Mouse (Mus musculus) frontal cortex, adult (tissue): ENCODE results near the gene Lbhd1.

Experiments
- ATAC-seq: cut with Nextera tagmentation; 2 replicates; pipeline ENCODE4 v1.9.2; 2017; ENCODE audit warnings: mild to moderate bottlenecking, moderate library complexity, mixed read lengths; ENCODE audit not compliant: low TSS enrichment

Lbhd1 gene

DNA sequence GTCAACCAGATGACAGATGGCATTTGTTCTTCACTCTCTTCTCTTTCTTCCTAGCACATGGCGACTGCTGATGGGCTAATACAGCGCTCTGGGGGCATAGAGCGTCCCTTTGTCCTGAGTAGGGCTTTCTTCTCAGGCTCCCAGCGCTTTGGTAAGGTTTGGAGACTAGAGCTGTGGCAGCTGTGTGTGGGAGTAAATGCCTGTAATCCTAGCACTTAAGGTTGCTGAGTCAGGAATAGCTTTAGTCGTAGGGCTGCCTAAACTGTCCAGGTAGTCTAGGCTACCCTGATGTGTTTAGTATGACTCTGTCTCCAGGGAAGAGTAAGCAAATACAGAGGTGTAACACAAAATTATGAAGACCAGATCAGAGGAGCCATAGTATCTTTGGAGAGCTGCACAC lies 28.3 kb downstream of the Lbhd1 start:
- peak; percentile 65 for ATAC-seq

DNA sequence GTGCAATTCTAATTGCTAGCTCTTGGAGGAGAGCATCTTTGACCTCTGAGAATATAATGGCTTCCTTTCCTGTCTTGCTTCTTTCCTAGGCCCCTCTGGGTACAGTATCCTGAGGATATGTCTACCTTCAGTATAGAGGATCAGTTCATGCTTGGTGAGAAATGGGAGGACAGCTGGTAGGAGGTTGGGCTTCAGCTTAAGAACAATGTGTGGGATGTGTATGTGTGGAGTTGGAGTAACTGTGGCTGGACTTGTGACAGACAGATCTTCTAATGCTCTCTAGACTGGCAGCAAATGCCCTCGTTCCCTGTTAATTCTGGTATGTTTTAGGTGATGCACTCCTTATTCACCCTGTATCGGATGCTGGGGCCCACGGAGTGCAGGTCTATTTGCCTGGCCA lies 30.7 kb downstream of the Lbhd1 start:
- peak; percentile 86 for ATAC-seq

DNA sequence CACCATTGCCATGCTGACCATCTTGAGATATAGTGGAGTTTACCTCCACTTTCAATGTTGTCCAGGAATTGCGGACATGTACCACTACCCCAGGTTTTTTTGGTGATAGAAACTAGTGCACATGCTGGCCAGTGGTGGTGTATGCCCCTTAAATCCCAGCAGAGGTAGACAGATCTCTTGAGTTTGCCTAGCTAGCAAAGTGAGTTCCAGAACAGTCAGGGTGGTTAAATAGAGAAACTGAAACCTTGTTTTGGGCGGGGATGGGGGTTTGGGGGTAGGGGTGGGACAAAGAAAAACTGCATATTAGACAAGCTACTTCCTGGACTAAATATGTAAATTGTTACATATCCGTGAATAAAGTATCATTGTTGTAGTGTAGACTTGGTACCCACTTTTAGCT lies 35.5 kb downstream of the Lbhd1 start:
- no peak for ATAC-seq

DNA sequence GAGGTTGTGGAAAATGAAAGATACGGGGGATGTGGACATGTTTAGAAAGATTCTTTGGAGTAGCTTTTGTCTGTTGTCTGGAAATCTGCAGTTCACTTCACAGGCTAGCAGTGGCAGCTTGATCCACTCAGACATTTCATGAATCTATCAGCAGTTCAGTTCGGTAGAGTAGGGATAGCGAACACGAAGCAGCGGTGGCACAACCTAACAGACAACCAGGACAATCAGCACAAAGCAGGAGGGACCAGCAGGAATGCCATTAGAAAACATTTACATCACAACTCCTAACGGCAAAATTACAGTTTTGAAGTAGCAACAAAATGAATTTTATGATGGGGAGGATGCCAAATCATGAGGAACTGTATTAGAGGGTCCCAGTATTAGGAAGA lies 36.1 kb downstream of the Lbhd1 start:
- no peak for ATAC-seq

DNA sequence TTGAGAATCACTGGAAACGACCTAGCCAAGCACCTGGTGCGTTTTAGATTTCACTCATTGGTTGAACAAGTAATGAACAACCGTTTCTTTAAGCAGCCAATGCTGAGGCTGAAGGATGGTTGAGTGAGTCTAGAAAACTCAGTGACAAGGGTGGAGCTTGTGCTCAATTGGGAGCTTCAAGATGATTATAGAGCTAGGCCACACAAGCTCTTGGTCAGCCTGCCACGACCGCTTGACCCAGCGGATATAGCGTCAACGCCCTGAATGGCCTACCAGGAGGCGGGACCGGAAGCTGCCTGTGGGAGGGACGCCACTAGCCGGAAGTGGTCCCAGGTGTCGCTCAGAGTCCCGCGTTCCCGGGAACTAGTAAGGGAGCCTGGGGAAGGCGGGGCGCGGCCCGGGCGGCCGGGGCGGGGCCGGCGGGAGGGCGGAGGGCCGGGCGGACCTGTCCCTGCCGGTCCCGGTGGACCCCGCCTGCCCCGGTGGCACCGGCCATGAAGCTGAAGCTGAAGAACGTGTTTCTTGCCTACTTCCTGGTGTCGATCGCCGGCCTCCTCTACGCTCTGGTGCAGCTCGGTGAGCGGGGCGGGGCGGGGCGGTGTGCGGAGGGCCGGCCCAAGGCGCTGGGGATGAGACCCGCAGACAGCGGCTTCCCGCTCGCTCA lies 36.7 kb downstream of the Lbhd1 start, which contains the start of gene B3gat3:
Gene B3gat3 (plus strand): TSS at position 302 of the 664 bp plus-strand sequence.
- ATAC-seq, result peak; percentile 98

DNA sequence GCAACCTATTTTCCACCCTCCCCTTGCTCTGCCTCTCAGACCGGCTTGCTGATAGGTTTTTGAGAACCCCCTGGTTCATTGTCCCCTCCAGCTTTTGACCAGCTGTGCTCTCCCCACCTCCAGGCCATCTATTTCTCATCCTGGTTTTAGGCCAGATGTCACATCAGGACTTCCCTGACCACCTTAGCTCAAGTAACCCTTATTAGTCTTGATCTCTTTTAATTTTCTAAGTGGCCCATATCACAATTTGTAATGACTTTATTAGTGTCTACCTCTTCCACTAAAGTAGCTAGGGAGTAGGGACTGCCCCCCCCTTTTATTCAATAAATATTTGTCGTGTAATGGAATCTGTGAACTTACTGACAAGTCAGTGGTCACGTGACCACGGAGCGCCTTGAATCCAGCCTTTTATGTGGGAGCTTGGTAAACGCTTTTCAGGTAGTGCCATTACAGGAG lies 37.3 kb downstream of the Lbhd1 start:
- peak; percentile 14; the same call in 1 of the 2 replicates for ATAC-seq

DNA sequence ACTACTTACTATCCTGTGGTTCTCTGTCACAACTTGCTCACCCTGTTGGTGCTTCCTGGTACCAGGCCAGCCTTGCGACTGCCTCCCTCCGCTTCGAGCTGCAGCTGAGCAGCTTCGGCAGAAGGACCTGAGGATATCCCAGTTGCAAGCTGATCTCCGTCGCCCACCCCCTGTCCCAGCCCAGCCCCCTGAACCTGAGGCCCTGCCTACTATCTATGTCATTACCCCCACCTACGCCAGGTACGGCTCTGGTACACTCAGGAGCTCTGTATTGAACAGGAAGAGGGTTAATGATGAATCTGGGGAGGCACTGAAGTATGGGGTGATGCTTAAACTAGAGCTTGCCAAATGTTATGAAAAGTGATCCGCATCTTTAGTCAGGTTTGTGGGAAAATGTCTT lies 38.2 kb downstream of the Lbhd1 start:
- ATAC-seq, result no peak

DNA sequence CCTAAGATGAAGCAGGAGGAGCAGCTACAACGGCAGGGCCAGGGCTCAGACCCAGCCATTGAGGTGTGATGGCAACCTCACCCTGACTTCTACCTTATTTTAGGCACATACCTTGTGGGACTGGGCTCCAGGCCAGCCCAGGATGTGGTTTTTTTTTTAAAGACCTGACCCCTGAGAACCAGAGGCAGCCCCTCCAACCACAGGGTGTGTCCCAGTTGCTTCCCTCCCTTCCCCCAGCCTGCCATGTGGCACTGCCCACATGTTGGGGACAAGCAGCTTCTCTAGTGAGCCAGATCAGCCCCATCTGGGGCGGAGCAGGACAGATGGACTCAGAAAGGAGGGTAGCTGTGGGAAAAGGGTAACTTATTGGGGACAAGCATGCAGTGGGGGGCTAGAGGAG lies 43.2 kb downstream of the Lbhd1 start:
- ATAC-seq, result peak; percentile 10; the same call in 1 of the 2 replicates

DNA sequence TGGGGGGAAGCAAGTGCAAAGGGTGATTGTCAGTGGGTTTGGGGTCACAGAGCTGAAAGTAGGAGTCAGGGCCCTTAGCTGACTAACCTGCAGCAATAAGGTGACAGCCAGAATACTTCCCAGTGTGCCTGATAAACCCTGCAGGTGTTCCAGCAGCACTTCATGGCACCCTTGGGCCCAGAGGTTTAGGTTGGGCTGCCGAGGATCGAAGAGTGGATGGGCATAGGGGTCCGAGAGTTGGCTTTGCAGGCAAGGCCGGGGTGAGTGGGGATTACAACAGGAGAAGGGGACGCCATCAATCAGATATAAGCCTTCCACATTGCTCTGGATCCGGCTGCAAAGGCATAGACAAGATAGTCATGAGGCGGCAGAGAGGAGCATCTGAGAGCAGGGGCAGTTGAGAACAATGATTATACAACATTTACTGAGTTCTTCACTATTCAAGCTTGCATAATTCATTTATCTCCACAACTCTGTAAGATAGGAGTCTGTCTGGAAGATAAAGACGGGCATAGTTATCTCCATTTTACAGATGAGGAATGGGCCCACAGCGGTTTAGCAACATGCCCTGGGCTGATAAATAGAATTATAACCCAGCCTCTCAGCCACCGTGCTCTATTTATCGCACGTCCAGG lies 44.5 kb downstream of the Lbhd1 start:
- peak; percentile 55; the same call in 1 of the 2 replicates for ATAC-seq

DNA sequence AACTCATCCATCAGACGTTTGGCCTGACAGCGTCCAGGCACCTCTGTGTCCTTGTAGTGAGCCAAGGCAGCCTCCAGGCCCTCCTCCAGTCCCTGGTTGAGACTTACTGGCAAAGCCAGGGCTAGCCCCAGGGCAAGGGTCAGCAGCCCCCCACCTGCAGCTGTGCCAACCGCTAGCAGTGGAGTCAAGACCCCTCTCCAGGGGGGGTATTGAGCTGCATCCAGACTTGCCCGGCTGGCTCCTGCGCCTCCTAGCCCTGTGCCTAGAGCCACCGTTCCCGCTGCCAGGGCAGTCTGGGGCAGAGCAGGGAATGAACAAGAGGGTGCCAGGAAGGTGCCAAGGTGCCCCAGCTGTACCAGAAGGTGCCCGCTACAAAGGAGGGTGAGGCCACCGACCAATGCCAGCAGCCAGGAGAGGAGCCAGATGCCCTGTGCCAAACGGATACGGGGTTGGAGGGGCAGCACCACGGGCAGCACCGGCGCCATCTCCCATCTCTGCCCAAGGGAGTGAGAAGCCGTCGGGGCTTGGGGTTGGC lies 45.2 kb downstream of the Lbhd1 start:
- no peak for ATAC-seq

DNA sequence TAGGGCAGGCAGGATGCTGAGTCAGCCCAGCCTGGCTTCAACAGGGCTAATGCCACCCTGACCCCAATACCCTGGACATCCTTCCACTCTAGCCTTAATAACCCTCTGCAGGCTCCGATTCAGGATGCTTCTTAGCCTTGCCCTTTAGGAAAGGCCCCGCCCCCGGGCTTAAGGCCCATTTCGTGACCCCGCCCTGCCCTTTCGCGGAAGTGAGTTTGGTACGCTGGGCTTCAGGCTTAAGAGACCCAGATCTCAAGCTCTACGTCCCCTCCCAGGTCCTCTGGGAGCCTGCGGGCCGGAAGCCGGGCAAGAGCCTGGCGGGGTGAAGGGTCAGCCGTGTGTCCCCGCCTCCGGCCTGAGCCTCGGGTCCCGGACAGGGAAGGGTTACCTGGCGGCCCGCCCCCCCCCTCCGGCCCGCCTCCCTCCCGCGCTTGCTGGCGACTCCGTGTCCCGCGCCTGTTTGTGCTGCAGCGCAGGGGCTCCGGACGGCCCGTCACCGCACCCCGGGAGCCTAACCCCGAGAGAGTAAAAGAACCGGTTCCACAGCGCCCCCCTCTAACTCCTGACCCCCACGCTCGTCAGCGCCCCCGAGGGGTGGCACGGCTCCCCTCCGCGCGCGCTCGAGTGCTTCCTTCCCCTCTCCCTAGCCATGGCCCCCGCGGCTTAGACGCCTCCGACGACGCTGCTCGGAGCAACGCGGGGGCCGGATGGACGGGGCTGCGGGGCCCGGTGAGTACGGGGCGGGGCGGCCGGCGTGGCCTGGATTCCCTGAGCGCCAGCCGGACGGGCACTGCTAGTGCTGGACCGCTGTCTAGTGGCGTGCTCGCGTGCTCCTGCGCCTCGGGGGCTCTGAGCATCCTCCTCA lies 45.9 kb downstream of the Lbhd1 start, which contains the start of the genes Rom1 and Eml3:
Gene Rom1 (minus strand): TSS at position 133 of the 865 bp plus-strand sequence.
Gene Eml3 (plus strand): TSS at position 329 of the 865 bp plus-strand sequence.
- peak; percentile 25 for ATAC-seq

DNA sequence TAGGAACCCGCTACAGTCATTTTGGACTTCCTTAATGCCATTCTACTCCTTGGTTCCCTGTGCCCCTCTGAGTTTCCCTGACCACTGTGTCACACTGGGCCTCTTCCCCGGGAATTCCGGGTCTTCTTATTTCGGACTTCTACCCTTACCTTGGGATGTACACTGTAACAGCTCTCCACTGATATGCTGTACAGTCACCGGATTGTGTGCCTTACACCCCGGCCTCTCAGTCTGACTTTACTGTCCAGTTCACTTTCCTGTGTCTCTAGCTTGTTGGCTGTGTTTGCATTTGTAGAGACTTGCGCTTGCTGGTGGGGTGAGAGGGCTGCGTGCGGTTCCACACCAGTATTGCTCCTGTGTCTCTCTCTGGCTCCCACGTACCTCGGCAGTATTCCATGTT lies 46.6 kb downstream of the Lbhd1 start:
- ATAC-seq, result no peak

DNA sequence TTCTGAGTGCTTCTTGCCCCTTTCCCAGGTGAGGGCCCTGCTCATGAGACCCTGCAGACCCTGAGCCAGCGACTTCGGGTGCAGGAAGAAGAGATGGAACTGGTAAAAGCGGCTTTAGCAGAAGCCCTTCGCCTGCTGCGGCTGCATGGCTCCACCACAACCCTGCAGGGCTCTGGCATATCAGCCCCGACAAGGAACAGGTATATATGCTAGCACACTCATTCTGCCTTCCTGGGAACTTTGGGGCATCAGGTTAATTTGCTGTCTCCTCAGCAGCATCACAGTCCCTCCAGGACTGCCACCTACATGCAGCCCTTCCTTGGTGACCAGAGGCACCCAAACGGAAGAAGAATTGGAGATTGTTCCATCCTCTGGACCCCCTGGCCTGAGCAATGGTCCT lies 47.2 kb downstream of the Lbhd1 start:
- ATAC-seq, result no peak

DNA sequence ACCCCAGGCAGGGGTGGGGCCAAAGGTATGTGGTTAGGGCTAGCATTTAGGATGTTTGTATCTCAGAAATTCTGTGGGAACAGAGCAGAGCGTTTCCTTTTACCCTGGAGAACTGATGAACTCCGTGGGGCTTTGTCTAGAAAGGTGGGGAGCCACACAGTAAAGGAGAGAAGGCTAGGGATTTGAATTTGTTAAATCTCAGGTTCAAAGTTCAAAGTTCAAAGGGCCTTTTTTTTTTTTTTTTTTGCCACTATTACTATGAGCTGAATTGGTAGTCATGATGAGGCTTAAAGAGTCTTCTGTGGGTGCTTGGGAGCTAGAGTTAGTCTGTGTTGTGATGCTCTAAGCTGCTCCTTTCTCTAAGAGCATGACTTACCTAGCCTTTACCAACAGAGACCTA lies 53.2 kb downstream of the Lbhd1 start:
- no peak for ATAC-seq

DNA sequence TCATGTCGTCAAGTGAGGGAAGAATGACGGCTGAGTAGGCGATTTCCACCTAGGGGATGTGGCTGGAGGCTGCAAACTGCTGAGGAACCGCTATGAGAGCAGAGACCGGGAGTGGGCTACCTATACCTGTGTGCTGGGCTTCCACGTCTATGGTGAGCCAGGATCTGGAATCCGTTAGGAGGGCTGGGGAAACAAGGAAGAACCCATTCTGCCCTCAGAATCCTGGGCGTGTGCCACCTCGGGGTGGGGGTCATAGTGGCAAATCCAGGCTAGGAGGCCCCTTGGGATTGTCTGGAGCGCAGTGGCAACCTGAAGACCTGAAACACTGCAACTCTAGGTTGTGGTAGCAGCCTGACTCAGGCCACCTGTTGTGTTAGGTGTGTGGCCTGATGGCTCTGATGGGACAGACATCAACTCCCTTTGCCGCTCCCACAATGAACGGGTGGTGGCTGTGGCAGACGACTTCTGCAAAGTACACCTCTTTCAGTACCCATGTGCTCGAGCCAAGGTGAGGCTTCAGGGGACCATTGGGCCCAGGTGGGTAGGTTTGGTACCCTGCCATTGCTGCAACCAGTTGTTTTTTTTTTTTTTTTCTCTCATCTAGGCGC lies 57.1 kb downstream of the Lbhd1 start:
- ATAC-seq, result no peak

DNA sequence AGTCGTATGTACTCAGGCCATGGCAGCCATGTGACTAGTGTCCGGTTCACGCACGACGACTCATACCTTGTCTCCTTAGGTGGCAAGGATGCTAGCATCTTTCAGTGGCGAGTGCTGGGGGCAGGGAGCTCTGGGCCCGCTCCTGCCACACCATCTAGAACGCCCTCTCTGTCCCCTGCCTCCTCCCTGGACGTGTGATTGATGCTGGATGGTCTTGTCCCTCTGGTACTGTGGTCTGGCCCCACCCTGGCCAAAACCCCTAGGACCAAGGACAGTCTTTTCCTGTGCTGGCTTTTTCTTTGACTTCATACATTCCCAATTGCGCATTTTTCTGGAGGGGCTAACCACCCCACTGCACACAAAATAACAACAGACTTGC lies 57.6 kb downstream of the Lbhd1 start:
- ATAC-seq, result no peak

DNA sequence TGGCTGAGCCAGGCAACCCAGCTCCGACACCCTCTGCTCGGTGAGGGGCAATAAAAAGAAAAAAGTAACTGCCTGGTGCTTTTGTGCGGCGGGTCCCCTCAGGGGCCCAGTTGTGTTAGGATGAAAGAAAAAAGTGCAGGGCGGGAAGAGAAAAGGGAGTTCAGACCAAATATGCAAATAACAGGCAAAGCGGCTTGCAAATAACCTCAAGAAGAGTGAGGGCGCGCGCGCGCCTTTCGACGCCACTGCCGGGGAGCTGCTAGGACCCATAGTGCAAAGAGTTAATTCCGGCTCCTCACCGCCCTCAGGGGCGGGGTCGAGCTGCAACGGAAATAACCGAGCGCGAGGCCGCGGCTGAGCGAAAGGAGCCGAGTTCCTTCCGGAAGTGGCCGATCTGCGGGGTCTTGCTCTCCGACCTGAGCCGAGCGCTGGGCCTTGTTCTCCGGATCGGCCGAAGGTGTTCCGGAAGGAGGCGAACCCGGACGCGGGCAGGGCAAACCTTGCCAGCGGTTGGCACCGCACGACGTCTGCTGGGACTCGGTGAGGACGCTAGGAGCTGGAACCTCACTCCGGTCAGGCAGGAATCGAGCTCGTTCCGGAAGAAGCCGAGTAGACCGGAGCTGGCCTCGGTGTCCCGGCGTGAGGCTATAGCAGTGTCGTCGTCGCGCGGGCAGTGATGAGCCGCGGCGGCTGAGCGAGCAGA lies 58.1 kb downstream of the Lbhd1 start, which contains the start of gene Mta2:
Gene Mta2 (plus strand): TSS at position 361 of the 703 bp plus-strand sequence.
- peak; percentile 92 for ATAC-seq
